ENCODE assay signal across 16 mouse cellular contexts in the genomic region with DNA sequence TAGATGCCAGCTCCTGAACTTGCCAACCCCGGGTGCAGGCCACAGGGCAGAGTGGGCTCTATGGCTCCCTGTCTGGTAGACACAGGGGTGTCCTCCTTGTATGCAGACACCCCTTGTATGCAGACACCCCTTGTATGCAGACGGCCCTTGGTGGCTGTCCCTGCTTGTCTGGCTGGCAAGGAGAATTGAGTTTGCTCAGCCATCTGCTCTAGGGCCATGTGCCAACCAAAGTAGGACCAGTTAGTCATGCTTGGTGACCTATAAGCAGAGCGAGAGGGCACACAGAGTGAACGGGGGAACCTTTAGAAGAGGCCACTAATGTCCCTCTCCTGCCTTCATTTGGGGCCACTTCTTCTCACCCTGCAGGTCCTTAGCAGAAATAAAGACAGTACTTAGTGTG.
DNase-seq lines count a peak whose midpoint lies in the region; ATAC-seq and TF ChIP-seq lines count a peak whose summit lies in the region.
"Had no signal": no experiment of that assay in that cellular context is flagged by ENCODE, and none has a peak within 500 bp of the region (broad histone marks: within the 10 kb centered on the region; RNA-seq: fewer than 3 reads in every experiment).

No protein-coding gene starts in this region.

- peak overlapping the region; percentile 75 for H3K27ac ChIP-seq in gastrocnemius, adult 2 months
- H3K27ac ChIP-seq in left cerebral cortex, adult 2 months, result no peak overlapping the region
- H3K27ac ChIP-seq in liver, embryonic 12.5 days, result no peak overlapping the region
- H3K27ac ChIP-seq: heart, adult 2 months; limb, embryonic 13.5 days; macrophage; midbrain, embryonic 15.5 days had no signal

- no peak overlapping the region for H3K4me3 ChIP-seq in gastrocnemius, adult 2 months
- H3K4me3 ChIP-seq in left cerebral cortex, adult 2 months, result no peak overlapping the region
- H3K4me3 ChIP-seq in liver, embryonic 12.5 days, result no peak overlapping the region
- H3K4me3 ChIP-seq: heart, adult 2 months; limb, embryonic 13.5 days; midbrain, embryonic 15.5 days had no signal

- no peaks in the 10 kb centered on the region for H3K9me3 ChIP-seq in liver, embryonic 12.5 days (replicated peaks)
- H3K9me3 ChIP-seq: limb, embryonic 13.5 days; midbrain, embryonic 15.5 days had no signal

- DNase-seq in gastrocnemius, adult 2 months, result peak; percentile 64
- DNase-seq in gastrocnemius, postnatal 4 days (ENCODE audit: low spot score in 2 of 2), result no peak
- DNase-seq in left cerebral cortex, postnatal 4 days, result peak; percentile 81
- DNase-seq in left cerebral cortex, adult 2 months (ENCODE audit: extremely low spot score in 1 of 2, low spot score in 2 of 2), result no peak
- DNase-seq in cerebellum, adult 18-20 months, result peak; percentile 82 to 89
- peak; percentile 54 for DNase-seq in skeletal muscle tissue, adult 2 months (ENCODE audit: low read depth, low spot score)
- DNase-seq in lung, postnatal 10 days, result no peak
- DNase-seq: B cell, adult 2 months; liver, postnatal 0 days; thymus, adult 18-20 months had no signal

- peaks cover 27% of the 10 kb centered on the region; the same call in 1 of the 2 replicates for H3K27me3 ChIP-seq in liver, embryonic 12.5 days (replicated peaks)
- H3K27me3 ChIP-seq: midbrain, embryonic 15.5 days had no signal

- H3K4me1 ChIP-seq in liver, embryonic 12.5 days, result 0 out of 2 replicates have a peak, but pooled peaks cover 6% of the 10 kb centered on the region

- no peaks in the 10 kb centered on the region for H3K36me3 ChIP-seq in liver, embryonic 12.5 days
- H3K36me3 ChIP-seq: limb, embryonic 13.5 days; midbrain, embryonic 15.5 days had no signal

- TF ChIP-seq CTCF in gastrocnemius, adult 2 months (IDR thresholded peaks at IDR 0.05), result no peak
- TF ChIP-seq CTCF in left cerebral cortex, adult 2 months (IDR thresholded peaks at IDR 0.05), result no peak

- WGBS in liver, embryonic 12.5 days (ENCODE audit: insufficient replicate concordance), result 73% methylated on average over 4 of the region's 4 CpGs

- no peak for ATAC-seq in liver, embryonic 12.5 days
- ATAC-seq: inflammation-experienced regulatory T-cells, adult 6 months; liver, postnatal 0 days; midbrain, embryonic 15.5 days had no signal

- intact Hi-C loops in gastrocnemius, adult 2 months (cut with DNase I), result no loop called here
- intact Hi-C loops in left cerebral cortex, postnatal 4 days (cut with DNase I), result no loop called here
- intact Hi-C loops in left cerebral cortex, adult 2 months (cut with DNase I), result no loop called here

- H3K4me2 ChIP-seq in liver, embryonic 12.5 days, result no peak overlapping the region
- H3K4me2 ChIP-seq: limb, embryonic 13.5 days; midbrain, embryonic 15.5 days had no signal

- H3K9ac ChIP-seq in liver, embryonic 12.5 days, result no peak overlapping the region
- H3K9ac ChIP-seq: limb, embryonic 13.5 days; liver, postnatal 0 days; midbrain, embryonic 15.5 days had no signal

Comparison
In these comparisons a context has a peak if more than half of its experiments do, and no peak if none do; other contexts are left out.
1. DNase-seq: peak in gastrocnemius, adult 2 months (single experiment), left cerebral cortex, postnatal 4 days (single experiment), cerebellum, adult 18-20 months (2 of 2) and skeletal muscle tissue, adult 2 months (single experiment); none in gastrocnemius, postnatal 4 days (0 of 2), left cerebral cortex, adult 2 months (0 of 2) and lung, postnatal 10 days (single experiment).